Mouse (Mus musculus) ovary, postnatal 14 days (tissue): Measurements from ENCODE around the gene Tbx19.

Experiments used
- DNase-seq: peaks from one replicate; pipeline ENCODE4 v3.0.0; 2022; ENCODE audit warnings: low spot score

Gene Tbx19

DNA sequence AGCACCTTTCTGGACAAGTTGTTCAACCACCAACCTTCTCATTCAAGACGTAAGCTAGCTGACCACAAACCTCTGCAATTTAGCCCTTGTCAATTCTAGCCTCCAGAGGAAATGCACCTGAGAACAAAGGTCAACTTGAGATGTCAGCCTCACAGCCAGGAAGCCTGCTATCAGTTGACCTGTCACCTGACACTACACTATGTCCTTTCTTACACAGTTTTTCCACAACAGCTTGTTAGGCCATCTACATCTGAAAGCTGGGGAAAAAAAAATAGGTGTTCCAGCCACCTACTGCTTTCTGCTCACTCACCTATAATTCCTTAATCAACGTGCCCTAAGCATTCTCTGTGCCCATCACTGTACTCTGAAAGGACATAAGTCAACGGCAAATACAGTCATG, 23.6 kb upstream of the Tbx19 start:
- no peak for DNase-seq

DNA sequence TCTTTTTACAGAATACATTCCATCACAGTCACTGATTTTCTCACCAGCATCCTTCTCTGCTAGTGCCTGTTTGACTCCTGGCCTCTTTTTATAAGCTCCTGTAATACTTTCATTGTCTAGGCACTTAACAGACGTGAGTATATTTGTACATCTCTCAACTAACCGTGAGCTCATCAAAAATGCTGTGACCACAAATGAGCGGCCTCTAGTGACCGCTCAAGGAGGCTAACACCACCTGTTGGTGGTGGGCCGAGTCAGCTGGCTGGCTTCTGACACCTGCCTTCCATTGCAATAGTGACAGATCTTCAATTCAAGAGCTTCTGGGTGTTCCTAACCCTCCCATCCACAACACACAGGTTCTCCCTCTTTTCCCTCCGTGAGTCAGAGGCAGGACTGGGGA, 22.8 kb upstream of the Tbx19 start:
- no peak for DNase-seq

DNA sequence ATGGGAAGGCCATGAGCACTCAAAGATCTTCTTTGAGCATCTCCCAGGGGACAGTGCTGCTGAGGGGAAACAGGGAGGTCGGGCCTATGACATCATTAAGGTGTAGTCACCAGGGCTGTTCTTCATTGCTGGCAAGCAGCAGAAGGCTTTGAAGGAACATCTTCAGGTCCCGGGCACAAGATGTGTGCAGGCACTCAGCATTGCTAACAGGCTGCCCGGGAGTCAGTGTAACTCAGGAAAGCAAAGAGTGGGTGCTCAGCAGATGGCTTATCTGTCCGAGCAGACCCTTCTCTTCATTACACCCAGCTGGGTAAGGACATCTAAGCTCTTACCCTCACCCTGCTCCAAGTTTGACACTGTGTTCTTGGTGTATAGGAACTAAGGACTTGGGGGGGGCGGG, 18.7 kb upstream of the Tbx19 start:
- no peak for DNase-seq

DNA sequence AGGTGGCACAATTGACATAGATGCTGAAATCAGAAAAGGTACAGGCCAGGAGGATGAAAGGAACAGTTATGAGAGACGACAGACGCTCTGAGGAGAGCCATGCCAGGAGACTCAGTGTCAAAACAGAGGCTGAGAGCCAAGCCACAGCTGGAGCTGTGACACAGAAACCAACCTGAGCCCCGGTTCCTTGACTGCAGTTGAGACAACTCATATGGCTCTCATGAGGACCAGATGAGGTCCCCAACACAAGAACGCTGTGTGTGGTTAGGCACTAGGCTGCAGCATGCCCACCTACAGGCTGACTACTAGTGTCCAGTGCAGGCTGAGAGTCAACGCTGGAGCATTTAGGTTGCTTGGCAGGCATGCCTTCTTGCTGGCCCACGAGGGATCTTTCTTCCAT, 17.5 kb upstream of the Tbx19 start:
- no peak for DNase-seq

DNA sequence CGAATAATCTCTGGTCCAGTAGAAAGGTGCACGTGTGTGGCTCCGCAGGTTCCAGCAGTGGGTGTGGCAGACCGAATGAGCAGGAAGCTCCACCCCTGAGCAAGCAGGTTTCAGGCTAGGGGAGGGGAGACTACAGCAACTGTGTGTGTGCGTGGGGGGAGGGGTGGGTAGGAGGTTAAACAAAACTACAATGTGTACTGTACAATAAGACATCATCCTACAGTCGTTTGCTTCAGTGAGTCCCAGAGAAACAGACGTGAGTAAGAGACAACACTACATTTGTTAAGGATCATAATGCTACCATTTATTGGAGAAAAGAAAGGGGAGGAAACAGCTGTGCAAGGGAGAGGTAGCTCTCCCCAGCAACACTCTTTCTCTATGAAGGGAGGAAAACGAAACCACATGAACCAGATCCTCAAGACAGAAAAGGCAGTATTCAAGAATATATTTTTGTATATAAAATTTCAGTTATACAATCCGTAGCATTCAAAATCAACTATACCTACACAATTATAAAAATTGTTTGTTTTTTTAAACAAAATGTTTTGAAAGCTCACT, 13.6 kb upstream of the Tbx19 start:
- DNase-seq: no peak

DNA sequence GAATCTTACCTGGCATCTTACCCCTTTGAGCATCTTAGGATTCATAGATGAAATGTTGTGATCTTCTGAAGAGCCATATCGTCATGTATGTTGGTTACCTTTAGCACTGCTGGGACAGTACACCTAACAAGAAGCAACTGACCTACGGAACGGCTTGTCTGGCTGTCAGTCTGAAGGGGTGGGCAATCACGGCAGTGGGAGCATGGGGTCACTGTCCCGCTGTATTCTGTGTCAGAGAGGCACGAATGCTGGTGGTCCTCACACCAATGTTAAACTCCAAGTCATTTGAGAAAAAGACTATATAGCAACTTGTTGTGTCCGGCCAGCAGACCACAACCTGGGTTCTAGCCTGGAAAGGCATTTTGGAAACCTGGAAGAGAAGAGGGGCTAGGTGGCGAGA, 10.7 kb upstream of the Tbx19 start:
- no peak for DNase-seq

DNA sequence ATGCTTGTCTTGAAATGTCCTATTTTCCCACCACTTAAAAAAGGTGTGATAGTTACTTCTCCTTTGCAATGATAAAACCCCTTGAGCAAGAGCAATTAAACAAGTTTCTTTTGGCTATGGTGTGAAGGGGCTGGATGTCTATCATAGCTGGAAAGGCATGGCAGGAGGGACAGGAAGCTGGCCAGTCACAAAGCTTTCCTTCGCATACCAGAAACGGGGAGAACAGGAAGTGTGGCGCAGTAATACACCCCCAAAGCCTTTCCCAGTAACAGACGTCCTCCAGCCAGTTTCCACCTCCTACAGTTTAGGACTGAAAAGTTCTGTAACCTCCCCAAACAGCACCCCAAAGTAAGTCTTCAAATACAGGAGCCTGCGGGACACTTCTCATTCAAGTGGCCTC, 9.6 kb upstream of the Tbx19 start:
- no peak for DNase-seq

DNA sequence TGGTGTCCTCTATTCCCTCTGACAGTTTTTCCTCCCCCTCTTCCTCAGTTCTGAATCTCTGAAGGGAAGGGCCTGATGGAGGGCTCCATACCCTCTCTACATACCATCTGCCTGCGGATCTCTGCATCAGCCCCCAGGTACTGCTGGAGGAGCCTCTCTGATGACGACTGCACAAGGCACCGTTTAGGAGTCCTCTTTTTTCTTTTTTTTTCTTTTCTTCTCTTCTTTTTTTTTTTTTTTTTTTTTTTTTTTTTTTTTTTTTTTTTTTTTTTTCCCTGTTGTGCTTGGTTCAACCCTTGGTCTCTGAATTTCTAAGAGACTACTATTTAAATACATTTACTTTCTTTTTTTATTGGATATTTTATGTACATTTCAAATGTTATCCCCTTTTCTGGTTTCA, 8.9 kb upstream of the Tbx19 start:
- DNase-seq: no peak

DNA sequence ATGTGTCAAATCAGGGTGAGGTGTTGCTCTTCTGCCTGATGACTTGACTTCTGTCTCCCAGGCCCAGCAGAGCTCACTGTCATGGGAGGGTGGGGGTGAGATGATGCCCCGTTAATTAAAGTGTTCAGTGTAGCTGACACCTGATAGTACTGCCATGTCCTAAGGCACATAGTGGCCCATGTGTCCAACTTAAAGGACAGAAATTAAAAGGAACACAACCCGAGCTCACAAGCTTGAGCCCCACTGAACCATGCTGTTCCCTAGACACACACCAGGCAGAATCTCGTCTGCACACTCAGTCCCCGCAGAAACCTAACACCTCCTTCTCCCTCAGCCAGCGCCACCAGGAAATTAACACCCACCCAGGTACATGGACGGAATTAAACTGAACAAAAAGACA, 4.3 kb upstream of the Tbx19 start:
- no peak for DNase-seq

DNA sequence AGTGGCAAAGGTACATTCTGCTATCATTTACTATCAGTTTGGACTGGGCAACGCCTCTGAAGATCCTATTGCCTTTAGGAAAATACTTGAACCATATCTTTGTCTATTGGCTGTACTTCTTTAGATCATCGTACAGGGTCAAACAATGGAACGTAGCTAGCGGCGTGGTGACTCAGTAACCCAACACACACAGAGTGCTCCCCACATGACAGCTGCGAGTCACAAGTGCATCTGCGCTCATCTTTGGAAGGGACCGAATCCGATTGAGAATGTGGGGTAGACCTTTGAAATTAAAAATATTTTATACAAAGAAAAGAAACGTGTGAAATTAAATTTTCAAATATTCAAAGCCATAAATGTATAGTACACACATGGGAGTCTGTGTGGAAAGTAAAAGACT, 1.7 kb downstream of the Tbx19 start:
- no peak for DNase-seq

DNA sequence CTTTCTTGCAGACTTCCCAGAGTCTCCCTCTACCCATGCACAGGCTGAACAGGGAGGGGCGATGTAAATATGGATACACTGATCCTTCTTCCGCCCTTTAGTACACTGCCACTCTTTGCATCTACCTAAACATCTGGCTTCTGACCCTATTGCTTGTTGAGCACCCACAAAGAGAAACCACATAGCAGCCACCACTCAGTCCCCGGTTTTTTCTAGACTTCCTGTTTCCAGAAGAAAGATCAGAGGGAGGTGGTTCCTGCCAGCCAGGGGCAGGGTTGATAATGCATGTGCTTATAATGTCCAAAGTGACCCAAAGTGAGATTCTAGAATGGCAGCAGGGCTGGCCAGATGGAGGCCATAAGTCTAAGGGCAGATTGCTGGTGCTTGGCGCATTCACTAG, 6.4 kb downstream of the Tbx19 start:
- DNase-seq: no peak

DNA sequence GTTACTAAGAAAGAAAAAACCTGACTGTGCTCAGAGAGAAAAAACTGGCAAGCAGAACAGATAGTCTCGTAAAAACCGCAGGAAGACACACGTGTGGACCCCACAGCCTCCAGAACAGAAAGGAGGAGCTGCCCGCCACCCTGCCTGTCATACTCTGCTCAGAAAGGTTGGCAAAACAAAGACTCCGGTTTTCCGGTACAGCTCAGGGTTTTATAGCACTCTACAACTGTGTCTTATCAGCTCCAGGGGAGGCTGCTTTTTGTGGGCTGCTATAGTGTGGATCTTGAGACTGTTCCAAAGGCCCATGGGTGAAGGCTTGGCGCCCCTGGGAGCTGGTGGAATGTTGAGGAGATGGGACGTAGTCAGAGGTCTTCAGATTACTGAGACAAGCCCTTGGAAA, 9.4 kb downstream of the Tbx19 start:
- no peak for DNase-seq

DNA sequence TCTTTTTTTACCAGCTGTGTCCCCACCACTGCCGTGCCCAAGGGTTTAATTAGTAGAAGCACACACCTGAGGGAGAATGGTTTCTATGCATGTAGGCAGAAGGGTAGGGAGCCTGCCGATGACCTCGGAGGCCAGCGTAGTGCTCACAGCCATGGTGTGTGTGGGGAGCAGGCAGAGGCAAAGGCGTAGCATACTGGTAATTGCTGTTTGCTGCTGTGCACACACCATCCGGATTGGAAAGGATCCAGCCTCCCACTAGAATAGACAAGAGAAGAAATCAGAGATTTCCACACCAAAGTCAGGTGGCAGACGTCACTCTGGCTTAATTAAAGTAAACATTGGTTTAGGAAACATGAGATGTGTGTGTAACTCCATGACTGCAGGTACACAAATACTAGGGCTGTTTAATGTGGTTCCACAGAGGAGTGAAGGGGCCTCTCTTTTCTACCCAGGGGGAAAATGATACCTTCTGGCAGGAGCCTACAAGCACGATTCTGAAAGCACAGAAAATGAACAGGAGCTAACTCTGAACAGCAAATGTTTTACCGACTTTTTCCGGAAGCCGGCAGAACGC, 18.1 kb downstream of the Tbx19 start:
- no peak for DNase-seq

DNA sequence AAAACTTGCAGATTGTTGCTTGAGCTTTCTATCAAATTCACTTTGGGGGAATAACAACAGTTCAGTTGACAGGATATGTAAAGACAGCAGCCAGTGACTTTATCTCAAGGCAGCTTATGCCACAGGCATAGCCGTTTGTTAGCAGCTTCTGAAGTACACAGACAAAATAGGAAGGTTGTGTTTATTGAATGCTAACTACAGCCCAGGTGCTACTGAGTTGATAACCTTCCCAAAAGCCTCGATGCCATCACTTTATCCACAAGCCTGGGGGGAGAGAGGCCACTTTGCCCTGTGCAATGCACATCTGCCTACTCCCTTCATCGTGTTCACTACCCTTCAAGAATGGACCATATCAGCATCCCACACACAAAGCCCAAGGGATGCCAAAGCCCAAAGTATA, 20.3 kb downstream of the Tbx19 start:
- no peak for DNase-seq

DNA sequence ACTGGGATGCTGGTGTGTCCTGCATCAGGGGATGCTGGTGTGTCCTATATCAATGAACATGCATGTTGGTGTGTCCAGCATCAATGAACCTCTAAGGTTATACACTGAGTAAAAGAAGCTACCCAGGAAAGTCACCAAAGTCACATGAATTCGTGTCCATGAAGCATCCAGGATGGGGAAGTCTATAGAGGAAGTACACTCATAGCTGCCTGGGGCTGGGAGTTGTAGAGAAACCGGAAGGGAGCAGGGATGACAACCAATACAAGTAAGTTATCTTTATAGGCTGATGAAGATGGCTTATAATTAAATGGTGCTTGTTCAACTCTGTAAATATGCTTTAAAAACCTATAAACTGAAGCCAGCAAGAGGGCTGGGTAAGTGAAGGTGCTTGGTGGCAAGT, 26.7 kb downstream of the Tbx19 start:
- no peak for DNase-seq

DNA sequence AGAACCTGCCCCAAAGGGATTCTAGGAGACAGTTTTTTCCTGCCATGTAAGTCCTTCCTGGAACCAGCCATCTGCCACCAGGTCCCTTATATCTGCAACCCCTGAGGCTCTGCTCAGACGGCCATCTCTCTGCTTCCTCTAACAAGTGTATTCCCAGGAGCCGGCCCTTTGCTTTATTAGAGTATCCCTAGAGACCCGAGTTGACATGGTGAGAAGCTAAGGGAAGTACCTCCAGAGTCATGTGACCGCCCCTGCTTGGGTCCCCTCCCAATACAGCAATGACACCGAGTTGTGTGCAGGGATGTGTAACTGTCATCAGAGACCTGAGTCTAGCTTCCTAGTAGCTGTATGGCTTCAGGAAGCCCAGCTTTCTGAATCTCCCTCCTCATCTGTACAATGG, 27.3 kb downstream of the Tbx19 start:
- no peak for DNase-seq

DNA sequence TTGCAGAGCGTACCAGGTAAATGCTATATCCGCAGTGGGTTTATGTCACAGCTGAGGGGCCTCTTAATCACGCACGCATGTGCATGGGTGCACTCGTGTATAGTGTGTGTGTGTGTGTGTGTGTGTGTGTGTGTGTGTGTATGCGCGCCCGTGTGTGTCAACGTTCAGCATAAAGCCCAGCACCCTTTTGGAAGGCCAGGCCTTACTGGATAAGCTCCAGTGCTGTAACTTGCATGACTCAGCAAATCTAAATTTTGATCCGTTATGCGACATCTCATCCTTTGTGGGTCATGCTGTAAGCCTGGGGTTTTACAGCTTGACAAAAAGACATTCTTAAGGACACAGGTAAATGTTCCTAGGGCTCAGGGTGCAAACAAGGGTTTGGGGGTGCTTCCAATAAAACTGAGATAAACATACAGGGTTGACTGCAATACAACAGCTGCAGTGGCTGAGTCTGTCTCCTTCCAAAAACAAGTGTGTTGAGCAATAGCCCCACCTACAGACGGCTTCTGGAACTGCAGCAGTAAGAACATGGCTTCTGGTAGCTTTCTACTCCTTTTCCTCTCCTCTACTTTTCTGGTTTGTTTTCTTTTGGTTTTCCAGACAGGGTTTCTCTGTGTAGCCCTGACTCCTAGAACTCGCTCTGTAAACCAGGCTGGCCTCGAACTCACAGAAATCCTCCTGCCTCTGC, 28.2 kb downstream of the Tbx19 start:
- peak; percentile 56 for DNase-seq

DNA sequence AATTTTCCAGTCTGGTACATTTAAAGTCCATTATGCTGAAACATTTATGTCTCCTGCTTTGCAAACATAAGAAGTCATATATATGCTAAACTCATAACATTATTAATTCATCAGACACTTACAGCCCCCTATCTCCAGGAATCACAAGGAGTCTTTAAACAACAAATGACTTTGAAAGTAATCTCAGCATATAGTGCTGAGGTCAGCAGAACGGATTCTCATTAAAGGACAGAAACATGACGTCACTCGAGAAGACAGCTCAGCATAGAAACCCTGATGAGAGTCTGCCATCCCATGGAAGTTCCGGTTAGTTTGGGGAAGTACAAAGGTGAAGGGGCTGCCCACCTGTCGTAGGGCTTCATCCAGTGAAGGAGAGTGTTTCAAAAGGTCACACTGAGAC, 31.0 kb downstream of the Tbx19 start:
- DNase-seq: no peak

DNA sequence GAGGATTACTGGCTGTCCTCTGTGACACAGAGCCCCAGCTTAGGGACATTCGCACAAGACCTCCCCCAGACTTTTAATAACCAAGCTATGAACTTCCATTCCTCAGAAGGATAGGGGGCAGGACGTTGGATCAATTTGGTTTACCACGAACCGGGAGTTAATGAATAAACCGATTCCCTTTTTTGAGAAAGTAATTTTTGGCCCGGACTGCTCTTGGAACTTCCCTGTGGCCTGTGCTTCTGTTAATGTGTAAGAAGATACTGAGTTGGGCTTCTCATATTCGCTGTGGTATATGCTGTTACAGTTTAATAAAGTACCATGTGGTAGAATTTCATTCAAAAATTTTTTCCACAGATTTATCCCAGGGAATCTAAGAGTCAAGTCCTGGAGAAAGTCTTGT, 39.5 kb downstream of the Tbx19 start:
- DNase-seq: no peak

DNA sequence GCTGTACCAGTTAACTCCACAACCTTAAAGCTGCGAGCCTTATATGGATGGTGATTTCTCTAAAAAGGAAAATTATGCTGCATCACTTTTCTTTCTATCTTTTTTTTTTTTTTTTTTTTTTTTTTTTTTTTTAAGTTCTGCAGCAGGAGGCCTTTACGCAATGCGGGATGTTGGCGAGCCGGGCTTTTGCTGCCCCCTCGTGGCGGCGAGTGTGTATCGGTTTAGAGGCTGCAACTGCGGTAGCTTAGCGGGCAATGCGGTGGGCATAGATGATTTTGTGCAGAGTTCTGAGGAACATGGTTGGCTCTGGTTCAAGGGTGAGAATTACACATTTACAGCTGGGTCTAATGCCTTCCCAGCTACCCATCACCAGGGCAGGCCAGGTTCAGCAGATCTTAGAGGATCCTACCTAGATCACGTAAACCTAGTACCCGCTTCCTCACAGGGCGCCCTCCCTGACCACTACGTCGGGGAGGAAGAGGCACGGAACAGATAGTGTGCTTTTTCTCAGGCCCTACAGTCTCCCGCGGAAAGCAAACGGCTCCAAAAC, 40.1 kb downstream of the Tbx19 start:
- DNase-seq: peak; percentile 90

DNA sequence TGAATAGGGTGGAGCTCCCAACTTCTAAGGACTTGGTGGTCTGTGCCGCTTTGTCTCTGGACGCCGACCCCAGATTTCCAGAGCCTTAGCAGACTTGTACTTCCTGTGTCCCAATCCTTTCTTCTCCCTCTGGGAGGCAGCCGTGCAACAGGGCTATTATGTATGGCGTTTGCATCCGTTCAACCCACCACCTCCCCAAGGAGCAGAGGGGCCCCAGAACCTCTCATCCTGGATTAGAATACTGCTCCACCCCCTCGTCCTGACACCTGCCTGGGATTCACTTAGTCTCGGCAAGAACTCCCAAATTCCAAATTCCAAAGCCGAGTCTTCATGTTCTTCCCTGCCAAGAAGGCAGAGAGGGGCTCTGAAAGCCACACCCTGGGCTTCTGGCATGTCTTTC, 40.8 kb downstream of the Tbx19 start:
- peak; percentile 11 for DNase-seq

DNA sequence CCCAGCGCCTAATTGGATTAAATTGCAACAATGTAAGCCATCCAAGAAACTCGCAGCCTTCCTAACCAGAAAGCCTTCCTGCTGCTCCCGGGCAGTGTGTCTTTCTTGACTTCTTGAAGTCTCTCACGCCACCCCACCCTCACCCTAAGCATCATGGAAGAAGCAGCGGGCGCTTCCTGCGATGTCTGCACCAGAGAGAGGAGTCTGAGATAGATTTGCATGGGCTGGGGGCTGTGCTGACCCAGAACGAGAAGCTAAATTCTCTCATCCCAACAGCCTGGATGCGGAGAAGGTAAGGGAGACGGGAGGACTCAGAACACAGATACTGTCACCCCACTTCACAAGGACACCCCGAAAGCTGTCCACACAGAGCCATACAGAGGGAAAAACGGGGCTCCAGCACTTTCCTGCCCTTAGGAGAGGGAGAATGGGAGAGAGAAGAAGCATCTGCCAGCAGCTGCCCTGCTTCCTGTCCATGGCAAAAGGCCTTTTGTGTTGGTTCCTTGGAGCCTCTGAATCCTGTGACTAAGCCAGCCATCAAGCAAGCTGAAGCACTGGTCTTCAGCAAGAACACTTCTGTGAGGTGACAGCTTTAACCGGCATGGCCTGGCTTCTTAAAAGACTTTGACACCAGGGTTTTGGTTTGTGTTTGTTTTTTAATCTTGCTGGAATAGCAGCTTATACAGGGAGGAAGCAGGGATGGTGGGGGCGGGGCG, 41.4 kb downstream of the Tbx19 start:
- no peak for DNase-seq
